Mouse (Mus musculus) NIH3T3 (cell line): ENCODE data around the gene Runx1.
A peak's percentile ranks its signal among the peaks of the same experiment; 100 is the strongest.

ENCODE experiments used
- DNase-seq: peaks from one replicate; pipeline ENCODE4 v3.0.0-alpha.2; 2012; ENCODE audit warnings: low read depth

Gene Runx1

GRCm38 (mm10) chr16:92610464-92610863 lies 215.5 kb downstream of the Runx1 start:
- no peak for DNase-seq

DNA sequence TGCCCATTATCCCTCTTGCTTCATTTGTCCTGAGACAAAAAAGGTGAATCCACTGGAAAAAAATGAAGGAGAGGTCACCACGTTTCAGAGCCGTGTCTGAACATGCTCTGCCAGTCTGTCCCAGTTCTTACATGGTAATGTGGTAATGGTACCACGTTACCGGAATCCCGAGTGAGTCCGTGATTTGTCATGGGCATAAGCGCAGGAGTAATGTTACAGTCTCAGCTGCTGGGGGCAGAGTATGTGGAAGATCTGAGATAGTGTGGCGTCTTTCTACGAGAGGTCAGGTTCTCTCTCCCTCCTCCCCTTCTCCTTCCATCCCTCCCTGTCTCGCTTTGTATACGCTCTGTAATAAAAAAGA lies 216.3 kb downstream of the Runx1 start:
- peak; percentile 67 for DNase-seq

DNA sequence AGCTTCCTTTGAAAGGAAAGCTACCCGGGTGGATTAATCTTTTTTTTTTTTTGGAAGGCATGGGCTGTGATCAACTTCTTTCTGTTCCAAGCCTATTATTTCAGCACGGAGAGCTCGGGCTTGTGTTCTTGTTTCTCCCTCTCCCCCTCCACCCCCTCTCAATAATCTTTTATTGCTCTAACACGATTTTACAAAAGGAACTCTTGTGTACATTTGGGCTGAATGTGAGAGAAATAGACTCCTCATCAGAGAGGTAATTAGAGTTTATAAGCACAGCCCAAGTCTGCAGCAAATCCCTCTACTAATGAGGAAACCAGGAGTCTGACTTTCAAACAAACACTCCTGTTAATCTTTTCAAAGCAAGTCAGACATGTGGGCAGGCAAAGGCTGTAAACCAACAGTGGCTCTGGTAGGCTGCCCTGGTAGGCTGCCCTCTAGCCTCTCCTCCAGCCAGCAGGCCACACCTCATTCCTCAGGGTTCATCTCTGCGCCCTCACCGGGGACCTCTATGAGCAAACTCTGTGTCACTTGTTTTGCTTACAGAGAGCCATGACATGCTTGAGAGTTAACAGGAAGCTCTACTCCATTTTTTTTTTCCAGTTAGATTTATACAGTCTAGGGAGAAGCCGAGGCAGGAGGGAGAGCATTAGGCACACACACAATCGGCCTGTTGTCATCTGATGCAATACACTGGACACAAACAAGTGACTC lies 216.8 kb downstream of the Runx1 start:
- peak; percentile 54 for DNase-seq

DNA sequence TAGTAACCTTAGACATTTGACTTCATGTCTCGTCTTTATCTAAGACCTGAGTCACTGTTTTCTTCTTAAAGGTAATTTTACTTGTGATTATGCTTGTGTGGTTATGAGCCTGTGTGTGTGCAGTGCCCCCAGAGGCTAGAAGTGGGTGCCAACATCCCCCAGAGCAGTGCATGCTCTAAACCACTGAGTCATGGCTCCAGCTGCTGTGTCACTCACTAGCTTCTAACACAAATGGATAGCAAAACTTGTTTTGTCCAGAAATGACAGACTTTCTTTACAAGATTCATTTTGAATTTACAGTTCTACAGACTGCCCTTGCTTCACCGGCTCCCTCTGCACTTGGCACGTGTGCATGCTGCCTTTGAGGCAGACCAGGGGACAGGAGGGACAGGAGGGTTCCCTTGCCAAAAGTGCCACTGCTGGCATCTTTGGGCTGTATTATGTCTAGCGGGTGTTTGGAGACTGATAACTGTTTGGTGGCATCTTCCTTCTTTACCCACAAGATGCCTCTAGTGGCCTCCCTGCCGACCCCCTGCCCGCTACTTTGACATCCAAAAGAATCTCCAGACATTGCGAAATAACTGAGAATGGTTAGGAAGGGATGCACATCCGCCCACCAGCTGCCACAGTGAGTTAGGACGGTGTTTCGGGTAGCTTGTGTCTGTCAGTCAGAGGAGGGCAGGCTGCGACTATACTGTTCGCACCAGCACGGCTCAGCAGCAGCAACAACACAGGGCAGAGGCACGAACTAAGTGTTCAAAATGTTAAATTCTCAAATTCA lies 217.6 kb downstream of the Runx1 start:
- DNase-seq: peak; percentile 67

GRCm38 (mm10) chr16:92606491-92606965 lies 219.4 kb downstream of the Runx1 start:
- no peak for DNase-seq

- DNase-seq: no peak
Measured at GRCm38 (mm10) chr16:92605606-92606490, 220.1 kb downstream of the Runx1 start.

GRCm38 (mm10) chr16:92602504-92602903 lies 223.4 kb downstream of the Runx1 start:
- peak; percentile 41 for DNase-seq

DNA sequence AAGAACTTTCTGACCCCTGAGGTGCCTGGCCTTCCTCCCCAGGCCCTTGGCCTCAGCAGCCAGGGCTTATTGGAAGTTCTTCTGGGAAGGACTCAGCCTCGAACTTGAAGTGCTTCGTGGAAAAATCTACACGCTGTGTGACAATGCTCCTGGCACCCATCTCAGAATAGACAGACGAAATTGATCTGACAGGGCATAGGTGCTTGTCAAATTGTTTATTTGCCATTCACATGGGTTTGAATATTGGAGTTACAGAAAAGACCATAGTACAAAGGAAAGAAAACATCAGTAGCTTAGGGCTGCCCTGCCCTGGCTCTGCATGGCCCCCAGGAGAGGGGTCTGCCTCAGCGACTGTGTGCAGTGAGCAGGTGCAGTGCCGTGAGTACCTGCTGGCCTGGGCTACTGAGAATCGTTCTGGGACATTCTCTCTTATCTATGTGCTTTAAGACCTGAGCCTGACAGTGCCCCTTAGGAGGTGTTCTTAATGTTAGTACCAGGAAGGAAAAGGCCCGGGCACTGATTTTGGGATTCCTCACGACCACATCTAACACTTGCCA lies 224.6 kb downstream of the Runx1 start:
- no peak for DNase-seq

DNA sequence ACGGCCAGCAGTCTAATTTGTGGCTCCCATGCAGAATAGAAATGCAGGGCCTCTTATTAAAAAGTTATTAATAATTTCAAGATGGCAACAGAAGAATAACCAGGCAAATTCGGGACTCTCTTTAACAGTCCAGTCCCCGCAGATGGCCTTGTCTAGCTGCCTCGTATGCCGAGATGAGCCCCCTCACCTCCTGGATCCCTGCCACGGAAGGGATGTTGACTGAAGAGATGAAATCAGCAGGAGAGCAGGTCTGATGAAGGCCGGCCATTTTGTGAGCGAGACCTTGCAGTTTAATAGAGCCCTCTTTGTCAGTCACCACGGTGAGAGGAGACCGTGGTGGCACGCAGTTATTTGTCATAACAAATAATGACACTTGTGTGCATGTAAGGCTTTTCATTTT lies 226.5 kb downstream of the Runx1 start:
- DNase-seq: no peak

DNA sequence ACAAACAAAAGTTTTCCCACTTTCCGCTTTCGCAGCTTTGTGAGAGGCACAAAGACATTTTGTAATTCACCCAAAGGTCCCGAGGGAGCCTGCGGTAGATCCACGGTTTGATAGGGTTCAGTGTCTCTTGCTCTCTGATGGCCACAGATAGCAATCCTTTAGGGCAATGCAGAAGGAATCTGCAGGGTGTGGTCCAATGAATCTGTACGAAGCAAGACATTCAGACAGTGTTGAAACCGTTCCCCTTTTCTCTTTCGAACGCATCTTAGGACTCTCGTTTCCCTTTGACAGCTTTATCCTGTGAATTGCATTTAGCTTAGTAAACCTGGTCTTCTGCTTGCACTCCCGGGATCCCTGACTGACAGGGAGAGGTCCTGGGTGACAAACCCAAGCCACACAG lies 228.3 kb downstream of the Runx1 start:
- DNase-seq: no peak

- DNase-seq: no peak
Measured at GRCm38 (mm10) chr16:92592207-92592606, 233.7 kb downstream of the Runx1 start.

DNA sequence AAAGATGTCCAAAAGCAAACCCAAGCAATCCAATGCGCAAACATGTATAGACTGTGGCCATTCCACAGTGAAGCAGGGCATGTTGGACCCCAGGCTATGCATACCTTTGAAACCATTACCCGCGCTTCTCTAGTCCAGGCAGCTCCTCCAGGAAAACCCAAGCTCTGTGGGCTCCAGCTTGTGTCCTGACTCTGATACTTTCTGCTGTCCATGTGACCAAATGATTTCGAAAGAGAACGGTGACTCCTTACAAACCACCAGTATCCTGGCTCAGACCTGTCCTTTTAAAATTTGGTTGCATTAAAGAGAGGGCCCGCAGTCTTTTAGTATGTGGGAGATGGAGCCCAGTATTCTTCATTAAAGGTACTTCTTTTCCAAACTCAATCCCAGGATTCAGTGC lies 234.2 kb downstream of the Runx1 start:
- DNase-seq: no peak

GRCm38 (mm10) chr16:92587836-92588235 lies 238.1 kb downstream of the Runx1 start:
- no peak for DNase-seq

DNA sequence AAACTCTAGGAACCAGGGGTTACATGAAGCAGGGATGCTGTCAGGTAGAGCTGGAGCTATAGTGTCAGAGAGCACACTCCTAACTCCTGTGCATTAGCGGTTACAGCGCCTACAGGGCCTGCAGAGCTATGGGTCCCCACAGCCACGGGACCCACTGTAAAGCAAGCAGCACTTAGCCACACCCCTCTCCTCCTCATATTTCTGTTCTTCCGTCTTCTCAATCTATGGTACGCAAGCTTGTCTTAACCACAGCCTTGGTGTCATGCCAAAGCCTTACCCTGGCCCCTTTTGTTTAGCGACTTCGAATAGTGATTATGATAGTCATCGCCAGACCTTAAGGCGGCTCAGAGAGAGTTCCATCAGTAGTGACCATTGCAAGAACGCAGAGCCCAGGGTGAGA lies 244.2 kb downstream of the Runx1 start:
- peak; percentile 40 for DNase-seq

DNA sequence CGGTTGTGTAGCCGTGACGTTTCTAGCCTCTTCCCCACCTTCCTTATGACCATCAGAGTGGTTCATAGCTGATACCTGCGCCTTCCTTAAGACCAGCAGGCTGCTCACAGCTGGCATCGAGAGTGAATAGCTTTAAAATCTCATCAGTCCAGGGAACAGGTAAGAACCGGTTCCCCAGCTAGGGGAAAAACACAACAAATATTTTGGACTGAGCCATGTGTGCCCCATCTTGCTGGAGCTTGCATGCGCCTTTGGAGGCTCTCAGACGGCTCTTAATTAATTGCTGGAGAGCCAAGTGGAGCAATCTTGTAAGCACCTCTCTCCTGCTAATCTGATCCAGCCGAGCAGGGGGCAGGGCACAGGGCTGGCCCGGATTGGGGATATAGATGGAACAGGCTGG lies 245.0 kb downstream of the Runx1 start:
- no peak for DNase-seq

GRCm38 (mm10) chr16:92578915-92579653 lies 246.9 kb downstream of the Runx1 start:
- peak; percentile 8 for DNase-seq

- DNase-seq: peak; percentile 57
Measured at GRCm38 (mm10) chr16:92577381-92577780, 248.6 kb downstream of the Runx1 start.

- no peak for DNase-seq
Measured at GRCm38 (mm10) chr16:92575792-92576191, 250.2 kb downstream of the Runx1 start.

- no peak for DNase-seq
Measured at GRCm38 (mm10) chr16:92573193-92573592, 252.8 kb downstream of the Runx1 start.

DNA sequence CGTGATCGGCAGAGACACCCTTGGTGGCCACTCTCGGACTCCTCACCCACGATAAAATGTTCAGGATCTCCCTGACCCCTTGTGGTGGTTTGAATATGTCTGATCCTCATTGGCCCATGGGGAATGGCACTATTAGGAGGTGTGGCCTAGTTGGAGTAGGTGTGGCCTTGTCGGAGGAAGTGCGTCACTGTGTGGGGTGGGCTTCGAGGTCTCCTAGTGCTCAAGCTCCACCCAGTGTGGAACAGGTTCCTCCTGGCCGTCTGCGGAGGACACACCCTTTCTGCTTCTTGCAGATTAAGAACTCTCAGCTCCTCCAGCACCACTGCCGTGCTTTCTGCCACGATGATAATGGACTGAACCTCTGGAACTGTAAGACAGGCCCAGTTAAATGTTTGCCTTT lies 254.7 kb downstream of the Runx1 start:
- DNase-seq: no peak

DNA sequence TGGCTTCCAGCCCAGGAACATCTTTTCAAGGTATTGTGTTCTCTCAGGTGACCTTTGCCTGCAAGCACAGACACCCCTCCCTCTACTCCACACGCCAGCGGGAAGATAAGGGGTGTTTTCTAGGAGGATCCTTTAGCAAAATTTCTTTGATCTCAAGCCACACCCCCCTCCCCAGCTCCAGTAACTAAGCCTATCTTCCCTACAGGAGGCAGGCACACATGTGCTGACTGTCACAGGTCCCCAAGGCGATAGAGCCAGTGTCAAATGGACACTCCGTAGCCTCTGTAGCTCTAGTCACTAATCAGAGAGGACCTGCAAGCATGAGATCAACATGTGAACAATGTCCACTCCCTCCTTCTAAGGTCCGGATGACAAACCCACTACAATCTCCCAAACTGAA lies 259.8 kb downstream of the Runx1 start:
- no peak for DNase-seq
